ENCODE assay signal across 8 mouse cellular contexts in the genomic region with DNA sequence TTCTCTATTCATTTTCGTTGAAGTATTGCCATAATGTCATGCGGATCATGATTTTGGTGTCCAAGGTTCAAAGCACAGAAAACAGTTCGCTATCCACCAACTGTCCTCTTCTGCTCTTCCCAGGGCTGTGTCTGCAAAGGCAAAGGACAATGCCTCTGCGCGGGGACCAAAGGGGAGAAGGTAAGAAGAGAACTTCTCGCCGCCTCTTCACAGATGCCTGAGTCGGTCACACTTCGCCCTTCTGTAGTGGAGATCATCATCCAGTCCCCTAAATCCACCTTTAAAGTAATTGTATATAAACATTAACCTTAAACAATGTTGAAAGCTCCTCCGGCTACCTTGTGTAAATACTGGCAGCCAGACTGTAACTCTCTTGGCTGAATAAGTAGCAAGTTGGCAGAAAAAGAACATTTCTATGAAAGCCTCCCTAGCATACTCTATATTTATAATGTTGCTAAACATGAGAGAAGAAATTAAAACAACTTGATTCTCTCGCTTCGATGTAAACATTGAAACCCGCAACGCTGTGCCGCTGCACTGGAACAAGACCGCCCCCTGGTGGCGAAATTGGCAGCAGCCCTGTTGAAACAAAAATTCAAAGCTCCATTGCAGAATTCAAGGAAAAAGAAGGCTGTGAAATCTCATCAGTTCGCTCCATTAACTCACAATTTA. TPM values are rescaled to one million over a fixed set of nuclear protein-coding genes. Genes with fewer than 3 reads are reported as not detected.
DNase-seq lines count a peak whose midpoint lies in the region; ATAC-seq and TF ChIP-seq lines count a peak whose summit lies in the region.

No protein-coding gene starts in this region.

- no peaks in the 10 kb centered on the region for H3K27me3 ChIP-seq in embryonic facial prominence, embryonic 11.5 days (ENCODE audit: control insufficient read depth, insufficient read depth, low read length)
- H3K27me3 ChIP-seq in kidney, postnatal 0 days (ENCODE audit: insufficient read depth, low read length): no peaks in the 10 kb centered on the region
- no peaks in the 10 kb centered on the region for H3K27me3 ChIP-seq in liver, adult 2 months (ENCODE audit: control insufficient read depth, insufficient read depth, low read length)
- no peaks in the 10 kb centered on the region for H3K27me3 ChIP-seq in stomach, embryonic 16.5 days (ENCODE audit: control insufficient read depth, insufficient read depth, low read length)

- DNase-seq in 416B (ENCODE audit: low read depth): peak; percentile 56
- peak; percentile 86 for DNase-seq in adrenal gland, postnatal 14 days
- peak; percentile 86 for DNase-seq in embryonic facial prominence, embryonic 11.5 days (ENCODE audit: low spot score)
- peak; percentile 58 for DNase-seq in heart, adult 8-10 months (ENCODE audit: low spot score)
- DNase-seq in kidney, postnatal 0 days (ENCODE audit: low spot score): peak; percentile 88
- DNase-seq in liver, adult 2 months (ENCODE audit: extremely low read depth, low read depth, low spot score): peak; percentile 24
- DNase-seq in neural tube, embryonic 10.5 days (ENCODE audit: extremely low spot score, low spot score): peak; percentile 82

- TF ChIP-seq CTCF in kidney, postnatal 0 days (IDR thresholded peaks at IDR 0.05; ENCODE audit: low read depth): peak; percentile 99
- peak; percentile 92 for TF ChIP-seq CTCF in liver, adult 2 months (IDR thresholded peaks at IDR 0.05; ENCODE audit: low read depth, low read length)

- H3K4me3 ChIP-seq in embryonic facial prominence, embryonic 11.5 days (ENCODE audit: low read depth, low read length): 0 out of 2 replicates have a peak overlapping the region, but pooled peaks have one; percentile 11
- H3K4me3 ChIP-seq in kidney, postnatal 0 days (replicated peaks; ENCODE audit: low read depth, low read length): peak overlapping the region; percentile 21
- H3K4me3 ChIP-seq in liver, adult 2 months (ENCODE audit: insufficient read depth, low read depth, low read length): peak overlapping the region; percentile 26
- peak overlapping the region; percentile 40 for H3K4me3 ChIP-seq in stomach, embryonic 16.5 days (replicated peaks; ENCODE audit: low read length)

- no peak for ATAC-seq in embryonic facial prominence, embryonic 11.5 days (replicated peaks; ENCODE audit: insufficient number of reproducible peaks, low FRiP score, low TSS enrichment, low read depth)
- no peak; the same call in 1 of the 2 replicates for ATAC-seq in kidney, postnatal 0 days (replicated peaks; ENCODE audit: low FRiP score, low read depth)
- ATAC-seq in stomach, embryonic 16.5 days (ENCODE audit: insufficient read depth, low FRiP score): no peak

- peak overlapping the region; percentile 11 for H3K4me2 ChIP-seq in embryonic facial prominence, embryonic 11.5 days (ENCODE audit: low read depth, low read length)
- H3K4me2 ChIP-seq in kidney, postnatal 0 days (ENCODE audit: low read length): peak overlapping the region; percentile 53
- peak overlapping the region; percentile 61 for H3K4me2 ChIP-seq in stomach, embryonic 16.5 days (ENCODE audit: low read depth, low read length)

- WGBS in embryonic facial prominence, embryonic 11.5 days: 36% methylated on average over 18 of the region's 18 CpGs
- 24% methylated on average over 18 of the region's 18 CpGs for WGBS in kidney, postnatal 0 days
- WGBS in liver, adult 2 months: 20% methylated on average over 18 of the region's 18 CpGs
- WGBS in stomach, embryonic 16.5 days: 24% methylated on average over 18 of the region's 18 CpGs

- no peak overlapping the region for H3K27ac ChIP-seq in embryonic facial prominence, embryonic 11.5 days (replicated peaks; ENCODE audit: low read depth, low read length)
- H3K27ac ChIP-seq in kidney, postnatal 0 days: no peak overlapping the region
- no peak overlapping the region for H3K27ac ChIP-seq in liver, adult 2 months (replicated peaks; ENCODE audit: insufficient read depth, low read depth, low read length)
- H3K27ac ChIP-seq in stomach, embryonic 16.5 days (ENCODE audit: low read length): no peak overlapping the region; the same call in 1 of the 2 replicates

- H3K9ac ChIP-seq in embryonic facial prominence, embryonic 11.5 days (replicated peaks; ENCODE audit: low read length): no peak overlapping the region
- H3K9ac ChIP-seq in kidney, postnatal 0 days (ENCODE audit: low read depth, low read length): no peak overlapping the region
- no peak overlapping the region for H3K9ac ChIP-seq in liver, adult 2 months (ENCODE audit: low read depth, low read length)
- H3K9ac ChIP-seq in stomach, embryonic 16.5 days (ENCODE audit: low read length): peak overlapping the region; percentile 39

- H3K9me3 ChIP-seq in embryonic facial prominence, embryonic 11.5 days (replicated peaks; ENCODE audit: control insufficient read depth, low read length): no peaks in the 10 kb centered on the region
- no peaks in the 10 kb centered on the region for H3K9me3 ChIP-seq in kidney, postnatal 0 days (replicated peaks; ENCODE audit: low read length)
- H3K9me3 ChIP-seq in stomach, embryonic 16.5 days (replicated peaks; ENCODE audit: control insufficient read depth, low read length): no peaks in the 10 kb centered on the region

- TF ChIP-seq POLR2A in liver, adult 2 months (IDR thresholded peaks at IDR 0.05; ENCODE audit: extremely low read depth, insufficient read depth, low read length): no peak

- no peaks in the 10 kb centered on the region for H3K79me2 ChIP-seq in liver, adult 2 months (ENCODE audit: control insufficient read depth, insufficient read depth, low read length)

- H3K36me3 ChIP-seq in embryonic facial prominence, embryonic 11.5 days (replicated peaks; ENCODE audit: control insufficient read depth, insufficient read depth, low read depth, low read length): no peaks in the 10 kb centered on the region
- H3K36me3 ChIP-seq in kidney, postnatal 0 days (ENCODE audit: insufficient read depth, low read length): no peaks in the 10 kb centered on the region
- H3K36me3 ChIP-seq in liver, adult 2 months (ENCODE audit: control insufficient read depth, insufficient read depth, low read length): no peaks in the 10 kb centered on the region
- no peaks in the 10 kb centered on the region for H3K36me3 ChIP-seq in stomach, embryonic 16.5 days (ENCODE audit: control insufficient read depth, insufficient read depth, low read length)

- H3K4me1 ChIP-seq in embryonic facial prominence, embryonic 11.5 days (ENCODE audit: control insufficient read depth, insufficient read depth, low read length): no peaks in the 10 kb centered on the region
- 0 out of 2 replicates have a peak, but pooled peaks cover 5% of the 10 kb centered on the region for H3K4me1 ChIP-seq in kidney, postnatal 0 days (replicated peaks; ENCODE audit: insufficient read depth, low read length)
- H3K4me1 ChIP-seq in liver, adult 2 months (ENCODE audit: control insufficient read depth, insufficient read depth, low read length): peaks cover 3% of the 10 kb centered on the region; the same call in 1 of the 2 replicates
- H3K4me1 ChIP-seq in stomach, embryonic 16.5 days (ENCODE audit: control insufficient read depth, insufficient read depth, low read length): 0 out of 2 replicates have a peak, but pooled peaks cover 3% of the 10 kb centered on the region

RNA-seq across cellular contexts. Expression of a gene that starts 54.7 kb away (rescaled TPM):
- total RNA-seq in adrenal gland, postnatal 14 days (2021): 3.5 and 3.9 TPM in 2 replicates
- 0.18 and 0.20 TPM in 2 replicates for polyA plus RNA-seq in embryonic facial prominence, embryonic 11.5 days (2014; fragmentation: Nextera tagmentation; extraction: Ambion mirVana)
- 1 to 10 TPM in 2 of 4 experiments, under 1 TPM in 2; 0.73 to 1.5 (median 1.00) TPM for total RNA-seq in heart, adult 8-10 months (2022)
- 21.9 and 22.3 TPM in 2 replicates for polyA plus RNA-seq in kidney, postnatal 0 days (2015; fragmentation: Nextera tagmentation; extraction: Ambion mirVana)
- total RNA-seq in liver, adult 2 months (2014; rRNA removed): 0.27 and 1.2 TPM in 2 replicates
- 0.27 and 0.28 TPM in 2 replicates for polyA plus RNA-seq in liver, adult 2 months (2012; rRNA removed)
- polyA plus RNA-seq in stomach, embryonic 16.5 days (2015; fragmentation: Nextera tagmentation; extraction: Ambion mirVana): 0.47 and 0.63 TPM in 2 replicates

RNA-seq across cellular contexts. Expression of a gene that starts 54.8 kb away (rescaled TPM):
- total RNA-seq in adrenal gland, postnatal 14 days (2021): 9.1 and 9.5 TPM in 2 replicates
- 0.10 and 0.25 TPM in 2 replicates for polyA plus RNA-seq in embryonic facial prominence, embryonic 11.5 days (2014; fragmentation: Nextera tagmentation; extraction: Ambion mirVana)
- total RNA-seq in heart, adult 8-10 months (2022): 1 to 10 TPM; 2.5 to 4.7 (median 4.3) TPM
- polyA plus RNA-seq in kidney, postnatal 0 days (2015; fragmentation: Nextera tagmentation; extraction: Ambion mirVana): 20.3 and 20.8 TPM in 2 replicates
- total RNA-seq in liver, adult 2 months (2014; rRNA removed): 0.13 and 0.18 TPM in 2 replicates
- polyA plus RNA-seq in liver, adult 2 months (2012; rRNA removed): 0.06 and 0.14 TPM in 2 replicates
- 0.61 and 0.67 TPM in 2 replicates for polyA plus RNA-seq in stomach, embryonic 16.5 days (2015; fragmentation: Nextera tagmentation; extraction: Ambion mirVana)

Comparison
In these comparisons a context has a peak if more than half of its experiments do, and no peak if none do; other contexts are left out.
1. DNase-seq: peak in every context shown above with its lines; median percentile 88 in kidney, postnatal 0 days; 86 in adrenal gland, postnatal 14 days; 86 in embryonic facial prominence, embryonic 11.5 days; 82 in neural tube, embryonic 10.5 days; 58 in heart, adult 8-10 months; 56 in 416B; 24 in liver, adult 2 months.
2. H3K4me2 ChIP-seq: peak in every context shown above with its lines; median percentile 61 in stomach, embryonic 16.5 days; 53 in kidney, postnatal 0 days; 11 in embryonic facial prominence, embryonic 11.5 days.
3. RNA of a gene that starts 54.7 kb away (polyA plus RNA-seq): 21.9 to 22.3 TPM in kidney, postnatal 0 days; 0.47 to 0.63 TPM in stomach, embryonic 16.5 days, 0.27 to 0.28 TPM in liver, adult 2 months and 0.18 to 0.20 TPM in embryonic facial prominence, embryonic 11.5 days; every median in the first group is over 10 times any median in the second.
4. RNA of a gene that starts 54.8 kb away (polyA plus RNA-seq): 20.3 to 20.8 TPM in kidney, postnatal 0 days; 0.61 to 0.67 TPM in stomach, embryonic 16.5 days, 0.10 to 0.25 TPM in embryonic facial prominence, embryonic 11.5 days and 0.06 to 0.14 TPM in liver, adult 2 months; every median in the first group is over 10 times any median in the second.
5. Peak in every context shown above with its lines, with median percentiles within 50 percentile points of each other: H3K4me3 ChIP-seq.